Mouse (Mus musculus) adrenal gland, postnatal 4 days (tissue): ENCODE results near the gene Acot1. TPM values are rescaled to one million over a fixed set of nuclear protein-coding genes. Genes with fewer than 3 reads are reported as not detected.

Experiments
- DNase-seq, 2 experiments: peaks; one replicate each; pipeline ENCODE4 v3.0.0; 2021 to 2022; ENCODE audit warnings: low spot score in 2 of 2, mixed read lengths in 2 of 2
- total RNA-seq, 2 experiments: library from RNA; stranded (reverse); gene quantifications; 2 replicates each; pipeline ENCODE4 v1.2.3; 2021

Acot1 gene
- total RNA-seq, 2 experiments from 2014 or later, result 21.4 to 36.5 TPM

- no peak for DNase-seq
Observed at GRCm38 (mm10) chr12:84060946-84061345, 51.7 kb downstream of the Acot1 start.

DNA sequence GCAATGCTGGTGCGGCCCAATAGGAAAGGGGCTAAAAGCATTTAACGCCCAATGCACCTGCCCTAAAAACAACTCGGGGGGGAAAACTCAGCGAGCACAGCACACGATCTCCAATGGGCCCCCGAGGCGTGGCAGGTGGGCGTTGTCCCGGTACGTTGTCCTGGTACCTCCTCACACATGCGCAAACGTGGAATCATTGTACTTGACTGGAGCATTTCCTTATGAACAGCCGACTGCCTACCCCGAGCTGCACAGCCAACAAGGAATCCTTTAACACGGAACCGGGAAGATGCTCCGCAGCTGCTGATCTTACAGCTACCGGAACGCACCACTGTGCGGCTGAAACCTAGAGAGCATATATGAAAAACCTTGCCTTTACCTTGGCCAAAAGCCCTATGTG is 53.0 kb downstream of the Acot1 start:
- no peak for DNase-seq

DNA sequence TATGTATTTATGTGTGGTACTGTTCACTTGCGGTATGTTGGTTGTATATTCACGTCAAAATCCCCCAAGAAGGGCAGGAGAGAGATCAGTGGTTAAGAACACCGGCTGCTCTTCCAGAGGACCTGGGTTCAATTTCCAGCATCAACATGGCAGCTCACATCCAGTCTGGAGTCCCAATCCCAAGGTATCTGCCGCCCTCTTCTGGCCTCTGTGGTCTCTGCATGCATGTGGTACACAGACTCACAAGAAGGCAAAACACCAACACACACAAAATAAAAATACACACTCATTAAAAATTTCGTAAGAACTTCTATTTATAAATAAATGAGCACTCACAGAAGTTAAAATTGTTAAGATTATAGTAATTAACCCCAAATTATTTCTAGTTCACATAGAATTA is 53.9 kb downstream of the Acot1 start:
- DNase-seq, result no peak

DNA sequence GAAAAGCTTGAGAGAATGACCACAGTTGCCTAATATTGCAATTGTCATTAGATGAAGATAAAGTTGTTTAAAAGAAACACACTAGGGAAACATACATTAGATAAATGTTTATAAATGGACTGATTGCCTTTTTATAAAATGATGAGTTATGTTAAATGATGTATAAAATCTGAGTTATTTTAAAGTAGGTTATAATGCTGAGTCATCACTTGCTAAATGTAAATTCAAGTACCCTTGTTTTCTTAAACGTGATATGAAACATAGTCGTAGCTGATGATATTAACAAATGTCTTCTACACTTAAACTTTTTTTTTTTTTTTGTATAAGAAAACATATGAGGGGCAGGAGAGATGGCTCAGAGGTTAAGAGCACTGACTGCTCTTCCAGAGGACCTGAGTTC is 54.5 kb downstream of the Acot1 start:
- no peak for DNase-seq

- no peak for DNase-seq
Observed at GRCm38 (mm10) chr12:84064621-84065020, 55.3 kb downstream of the Acot1 start.

GRCm38 (mm10) chr12:84067752-84068151 is 58.5 kb downstream of the Acot1 start:
- no peak for DNase-seq

Other genes starting within 250 kb of the Acot1 start
- 1 to 10 TPM; 2.8 to 6.0 TPM for gene Papln, start 245.9 kb upstream of the Acot1 start, total RNA-seq
- 10 to 100 TPM; 46.9 to 48.3 TPM for gene Numb, start 87.6 kb upstream of the Acot1 start, total RNA-seq
- gene Riox1, start 58.9 kb upstream of the Acot1 start, total RNA-seq, result 10 to 100 TPM; 15.9 to 16.7 TPM
- gene Heatr4, start 24.6 kb upstream of the Acot1 start, total RNA-seq, result not detected
- gene Acot2, start 21.6 kb upstream of the Acot1 start, total RNA-seq, result 10 to 100 TPM; 31.3 to 32.8 TPM
- 1 to 10 TPM; 3.7 to 6.4 TPM for gene Acot4, start 28.9 kb downstream of the Acot1 start, total RNA-seq
- gene Gm49366, start 29.4 kb downstream of the Acot1 start, total RNA-seq, result not detected
- gene Acot3, start 42.7 kb downstream of the Acot1 start, total RNA-seq, result 1 to 10 TPM; 1.5 to 2.4 TPM
- gene Acot5, start 59.8 kb downstream of the Acot1 start, total RNA-seq, result under 1 TPM; 0.25 TPM
- gene Acot6, start 91.2 kb downstream of the Acot1 start, total RNA-seq, result 1 to 10 TPM; 5.8 to 6.2 TPM
- 10 to 100 TPM; 17.6 to 18.2 TPM for gene Dnal1, start 104.9 kb downstream of the Acot1 start, total RNA-seq
- 1 to 10 TPM in 1 of 2 experiments, under 1 TPM in 1; 0.92 to 1.0 TPM for gene Pnma1, start 139.0 kb downstream of the Acot1 start, total RNA-seq
- gene Elmsan1, start 209.4 kb downstream of the Acot1 start, total RNA-seq, result 10 to 100 TPM; 30.2 to 34.8 TPM